Mouse (Mus musculus): Measurements from ENCODE around the gene Rasl11b.

DNA sequence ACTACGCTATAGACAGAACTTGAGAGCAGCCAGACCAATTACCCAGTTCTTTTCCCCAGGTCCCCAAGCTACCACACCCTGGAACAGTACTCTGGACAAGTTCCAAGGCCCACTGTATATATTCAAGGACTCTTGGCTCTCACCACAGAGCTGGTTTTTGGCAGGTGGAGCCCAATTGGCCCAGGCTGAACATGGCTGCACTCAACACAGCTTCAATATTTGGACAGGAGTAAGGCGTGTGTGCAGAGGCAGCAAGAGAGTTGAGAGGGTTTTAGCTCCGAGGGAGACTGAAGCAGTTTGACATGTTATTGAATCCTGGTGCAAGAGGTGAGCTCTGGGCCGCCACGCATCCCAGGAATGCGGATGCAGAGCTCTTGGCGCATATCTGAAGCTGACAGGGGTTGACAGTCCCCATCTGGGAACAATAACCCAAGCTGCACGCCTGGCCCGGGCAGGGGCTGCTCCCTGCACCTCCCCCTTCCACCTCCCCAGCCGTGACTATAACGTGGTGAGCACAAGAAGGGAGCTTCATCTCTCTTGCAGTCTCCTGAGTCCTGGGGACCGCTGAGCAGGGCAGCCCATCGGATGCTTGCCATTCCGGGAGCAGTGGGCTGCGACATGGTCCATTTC, 33.7 kb upstream of the Rasl11b start:
- no peak for TF ChIP-seq CTCF (IDR thresholded peaks at IDR 0.05; ENCODE audit: control insufficient read depth, insufficient read depth, insufficient replicate concordance, low read depth, low read length)
- no peak for TF ChIP-seq POLR2A (IDR thresholded peaks at IDR 0.05; ENCODE audit: control insufficient read depth, low read depth, low read length)
